Mouse (Mus musculus) liver, embryonic 15.5 days (tissue): ENCODE data around the gene Atg4a-ps. TPM values are rescaled to one million over a fixed set of nuclear protein-coding genes. Genes with fewer than 3 reads are reported as not detected.

ENCODE experiments used
- ATAC-seq: fragments of 200-750 bp; cut with Nextera tagmentation; 2 replicates; pipeline ENCODE4 v1.8.0; 2017; ENCODE audit warnings: moderate number of reproducible peaks, mild to moderate bottlenecking, moderate library complexity; ENCODE audit not compliant: insufficient read depth
- H3K27ac ChIP-seq: fragments of 300-500 bp; sonication (generic); replicated peaks from 2 replicates; pipeline ENCODE4 v1.5.1; 2015; ENCODE audit warnings: mild to moderate bottlenecking, inconsistent platforms
- H3K27me3 ChIP-seq: fragments of 300-500 bp; sonication (generic); 2 replicates; pipeline ENCODE4 v1.6.1; 2015; ENCODE audit warnings: mild to moderate bottlenecking, inconsistent platforms
- H3K36me3 ChIP-seq: fragments of 300-500 bp; sonication (generic); replicated peaks from 2 replicates; pipeline ENCODE4 v1.6.1; 2015; ENCODE audit warnings: moderate library complexity, mild to moderate bottlenecking, inconsistent platforms
- H3K4me1 ChIP-seq: fragments of 300-500 bp; sonication (generic); replicated peaks from 2 replicates; pipeline ENCODE4 v1.6.1; 2015; ENCODE audit warnings: inconsistent platforms
- H3K4me2 ChIP-seq: fragments of 300-500 bp; sonication (generic); 2 replicates; pipeline ENCODE4 v1.6.1; 2015; ENCODE audit warnings: moderate library complexity, mild to moderate bottlenecking, inconsistent platforms
- H3K4me3 ChIP-seq: fragments of 300-500 bp; sonication (generic); replicated peaks from 2 replicates; pipeline ENCODE4 v1.5.1; 2015; ENCODE audit warnings: mild to moderate bottlenecking, inconsistent platforms
- H3K9ac ChIP-seq: fragments of 300-500 bp; sonication (generic); 2 replicates; pipeline ENCODE4 v1.6.1; 2015; ENCODE audit warnings: moderate library complexity, mild to moderate bottlenecking, inconsistent platforms
- H3K9me3 ChIP-seq: fragments of 300-500 bp; sonication (generic); replicated peaks from 2 replicates; pipeline ENCODE4 v1.6.1; 2016; ENCODE audit warnings: inconsistent platforms
- WGBS: fragments of 180-500 bp; shearing (Covaris S2); methylation state at CpG from one replicate; pipeline ENCODE4 v1.1.7; 2015; ENCODE audit warnings: mixed read lengths; ENCODE audit not compliant: insufficient replicate concordance; 5-methylcytosine and 5-hydroxymethylcytosine counted together
- polyA plus RNA-seq: library from polyadenylated mRNA; unstranded; fragments of >200 nt; fragmentation: Nextera tagmentation; extraction: Ambion mirVana; gene quantifications from 2 replicates; pipeline ENCODE4 v1.2.1, GENCODE M21; 2015

The Atg4a-ps gene
- polyA plus RNA-seq, 1 experiment from 2014 or later: 0.15 TPM

DNA sequence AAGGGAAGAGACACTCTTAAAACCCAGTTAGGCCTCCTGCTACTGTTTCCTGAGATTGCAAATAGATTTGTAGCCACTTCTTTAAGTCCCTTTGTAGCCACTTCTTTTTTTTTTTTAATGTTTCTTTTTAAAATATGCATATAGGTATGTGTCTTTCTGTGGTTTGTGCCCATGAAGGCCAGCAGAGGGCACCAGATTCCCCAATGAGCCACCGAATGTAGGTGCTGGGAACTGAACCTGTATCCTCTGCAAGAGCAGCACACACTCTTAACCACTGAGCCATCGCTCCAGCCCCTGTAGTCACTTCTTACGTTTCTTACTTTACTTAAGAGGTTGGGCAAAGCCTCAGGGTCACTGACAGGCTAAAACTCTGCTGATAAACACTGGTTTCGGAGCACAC lies 19.4 kb downstream of the Atg4a-ps start:
- no peak overlapping the region for H3K27ac ChIP-seq
- 78% methylated on average over 4 of the region's 4 CpGs for WGBS
- no peak overlapping the region for H3K9ac ChIP-seq
- H3K4me1 ChIP-seq: no peaks in the 10 kb centered on the region
- no peak overlapping the region for H3K4me3 ChIP-seq
- no peaks in the 10 kb centered on the region for H3K27me3 ChIP-seq
- no peak for ATAC-seq
- no peak overlapping the region for H3K4me2 ChIP-seq
- H3K9me3 ChIP-seq: no peaks in the 10 kb centered on the region
- H3K36me3 ChIP-seq: no peaks in the 10 kb centered on the region

DNA sequence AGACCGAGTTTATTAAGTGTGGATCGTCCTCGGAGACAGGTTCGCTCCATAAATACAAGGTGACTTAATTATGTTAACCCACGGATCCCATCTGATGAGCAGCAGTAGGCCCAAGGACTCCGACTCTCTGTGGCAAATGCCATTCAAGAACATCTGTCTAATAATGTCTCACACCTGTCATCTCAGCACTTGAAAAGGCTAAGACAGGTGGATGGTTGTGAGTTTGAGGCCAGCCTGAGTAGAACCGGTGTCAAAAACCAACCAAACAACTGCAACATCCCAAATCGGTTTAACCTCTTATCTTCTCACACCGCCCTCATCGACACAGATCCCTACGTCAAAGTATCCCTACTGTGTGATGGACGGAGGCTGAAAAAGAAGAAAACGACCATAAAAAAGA lies 20.7 kb downstream of the Atg4a-ps start:
- H3K4me3 ChIP-seq: no peak overlapping the region
- WGBS: 69% methylated on average over 13 of the region's 13 CpGs
- H3K4me2 ChIP-seq: no peak overlapping the region
- no peaks in the 10 kb centered on the region for H3K27me3 ChIP-seq
- no peak overlapping the region for H3K9ac ChIP-seq
- ATAC-seq: no peak
- no peaks in the 10 kb centered on the region for H3K4me1 ChIP-seq
- no peaks in the 10 kb centered on the region for H3K36me3 ChIP-seq
- no peak overlapping the region for H3K27ac ChIP-seq
- no peaks in the 10 kb centered on the region for H3K9me3 ChIP-seq

DNA sequence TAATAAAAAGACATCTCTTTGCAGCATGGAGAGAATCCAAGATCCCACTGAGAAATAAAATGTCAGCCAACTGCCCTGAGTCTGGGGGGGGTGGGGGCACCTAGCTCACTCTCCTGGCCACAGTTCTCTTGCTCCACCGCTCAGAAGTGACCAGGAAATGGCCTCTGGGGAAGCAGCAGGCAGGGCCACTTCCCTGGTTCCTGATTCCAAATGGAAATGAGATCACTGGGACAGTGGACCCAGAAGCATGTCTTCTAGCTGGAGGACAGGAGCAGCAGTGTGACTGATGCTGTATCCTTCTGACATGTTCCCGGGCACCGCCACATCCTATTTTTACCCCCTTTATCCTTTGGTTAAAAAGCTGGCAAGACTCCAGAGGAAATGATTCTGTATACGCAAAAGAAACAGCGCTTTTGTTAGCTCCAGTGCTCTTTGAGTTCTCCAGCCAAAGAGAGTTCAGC lies 21.2 kb downstream of the Atg4a-ps start:
- H3K36me3 ChIP-seq: no peaks in the 10 kb centered on the region
- no peak overlapping the region for H3K4me2 ChIP-seq
- H3K9me3 ChIP-seq: no peaks in the 10 kb centered on the region
- no peak overlapping the region for H3K9ac ChIP-seq
- H3K4me1 ChIP-seq: no peaks in the 10 kb centered on the region
- no peak for ATAC-seq
- no peak overlapping the region for H3K4me3 ChIP-seq
- no peak overlapping the region for H3K27ac ChIP-seq
- H3K27me3 ChIP-seq: no peaks in the 10 kb centered on the region
- 53% methylated on average over 5 of the region's 5 CpGs for WGBS

DNA sequence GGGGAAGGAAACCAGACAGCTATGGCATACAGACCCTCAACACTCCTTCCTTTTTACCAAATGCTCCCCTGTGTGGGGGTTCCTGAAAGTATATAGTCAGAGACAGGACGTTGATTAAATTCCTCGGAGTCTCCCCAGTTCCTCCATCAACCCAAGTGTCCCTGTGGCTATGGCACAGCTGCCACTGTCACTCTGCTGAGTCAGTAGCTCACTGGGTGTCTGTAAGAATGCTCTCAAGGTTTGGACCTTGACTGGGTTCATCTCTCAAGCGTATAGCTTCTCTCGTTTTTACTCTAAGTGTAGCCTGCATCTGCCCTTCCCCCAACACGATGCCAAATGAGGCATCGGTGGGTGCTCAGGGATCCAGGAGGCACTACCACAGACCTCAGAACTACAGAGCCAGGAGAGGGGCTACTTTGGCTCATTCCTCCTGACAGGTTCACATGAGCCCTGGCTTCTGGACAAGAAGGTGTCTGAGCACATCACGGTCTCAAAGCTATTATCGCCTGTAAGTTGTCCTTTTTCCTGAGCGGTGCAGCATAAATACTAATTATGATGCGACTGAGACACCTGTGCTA lies 21.9 kb downstream of the Atg4a-ps start:
- Histone ChIP-seq H3K36me3 (no peaks in the 10 kb centered on the region), H3K4me1 (no peaks in the 10 kb centered on the region), H3K4me3 (no peak overlapping the region), H3K27ac (no peak overlapping the region), H3K27me3 (no peaks in the 10 kb centered on the region), H3K4me2 (no peak overlapping the region), H3K9me3 (no peaks in the 10 kb centered on the region), H3K9ac (no peak overlapping the region)
- no peak for ATAC-seq
- 63% methylated on average over 10 of the region's 10 CpGs for whole genome bisulfite sequencing

DNA sequence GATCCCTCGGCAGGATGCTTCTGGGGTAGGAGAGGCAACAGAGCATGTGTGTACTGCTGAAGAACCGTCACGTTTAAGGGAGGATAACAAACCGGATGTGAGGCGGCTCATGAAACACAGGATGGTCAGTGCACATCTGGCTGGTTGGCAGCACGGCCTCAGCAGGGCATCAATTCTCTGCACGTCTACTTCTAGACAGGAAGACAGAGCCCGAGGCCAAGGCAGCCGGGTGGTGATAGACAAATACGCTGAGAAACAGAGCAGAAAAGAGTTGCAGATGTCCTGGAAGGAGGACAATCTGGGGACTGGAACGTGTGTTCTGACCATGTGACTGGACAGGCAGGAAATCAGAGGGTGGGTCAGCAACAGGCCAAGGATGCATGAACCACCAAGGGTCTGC lies 25.8 kb downstream of the Atg4a-ps start:
- WGBS: 52% methylated on average over 11 of the region's 11 CpGs
- ATAC-seq: no peak
- Histone ChIP-seq H3K36me3 (no peaks in the 10 kb centered on the region), H3K4me2 (no peak overlapping the region), H3K4me1 (no peaks in the 10 kb centered on the region), H3K4me3 (no peak overlapping the region), H3K9ac (no peak overlapping the region), H3K27me3 (no peaks in the 10 kb centered on the region), H3K9me3 (no peaks in the 10 kb centered on the region), H3K27ac (no peak overlapping the region)

DNA sequence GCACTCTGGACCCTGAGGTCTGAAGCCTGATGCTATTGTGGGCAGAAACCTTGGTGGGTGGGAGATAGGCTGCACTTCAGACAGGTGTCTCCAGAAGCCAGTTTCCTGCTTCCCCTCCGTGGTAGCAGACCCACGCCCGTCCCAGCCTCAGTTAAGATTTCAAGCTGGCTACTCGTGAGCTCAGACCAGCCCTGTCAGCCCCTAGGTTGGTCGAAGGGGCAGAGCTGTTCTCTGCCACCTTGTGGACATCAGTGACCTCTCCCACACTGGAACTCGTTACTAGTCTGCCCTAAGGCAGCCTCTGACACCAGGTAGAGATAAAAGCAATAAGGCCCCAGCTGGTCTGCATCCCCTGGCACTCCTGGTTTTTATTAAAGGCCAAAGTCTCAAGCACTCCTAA lies 28.9 kb downstream of the Atg4a-ps start:
- Histone ChIP-seq H3K27ac (no peak overlapping the region), H3K4me1 (no peaks in the 10 kb centered on the region), H3K4me3 (no peak overlapping the region), H3K9ac (no peak overlapping the region), H3K9me3 (no peaks in the 10 kb centered on the region), H3K27me3 (no peaks in the 10 kb centered on the region), H3K36me3 (no peaks in the 10 kb centered on the region), H3K4me2 (no peak overlapping the region)
- WGBS: 17% methylated on average over 6 of the region's 6 CpGs
- ATAC-seq: no peak

DNA sequence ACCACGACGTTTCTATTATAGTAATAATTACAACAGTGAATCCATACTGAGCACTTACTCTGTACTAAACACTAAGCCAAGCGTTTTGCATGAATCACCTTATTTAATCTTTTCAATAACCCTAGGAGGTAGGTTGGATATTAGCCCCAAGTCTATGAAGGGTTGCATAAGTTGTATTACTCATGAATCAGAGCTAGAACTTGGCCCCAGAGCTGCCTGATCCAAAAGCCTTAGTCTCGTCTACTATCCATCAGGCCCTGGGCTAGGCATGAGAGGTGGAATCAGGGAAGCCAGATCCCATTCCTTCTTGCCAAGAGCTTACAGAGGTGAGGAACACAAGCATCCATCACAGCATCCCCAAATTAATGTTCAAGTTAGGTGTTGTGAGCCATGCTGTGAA lies 30.2 kb downstream of the Atg4a-ps start:
- no peak overlapping the region for H3K9ac ChIP-seq
- H3K4me3 ChIP-seq: no peak overlapping the region
- H3K9me3 ChIP-seq: no peaks in the 10 kb centered on the region
- WGBS: 57% methylated on average over 4 of the region's 4 CpGs
- no peak for ATAC-seq
- no peaks in the 10 kb centered on the region for H3K27me3 ChIP-seq
- no peaks in the 10 kb centered on the region for H3K36me3 ChIP-seq
- no peak overlapping the region for H3K27ac ChIP-seq
- no peaks in the 10 kb centered on the region for H3K4me1 ChIP-seq
- H3K4me2 ChIP-seq: no peak overlapping the region

DNA sequence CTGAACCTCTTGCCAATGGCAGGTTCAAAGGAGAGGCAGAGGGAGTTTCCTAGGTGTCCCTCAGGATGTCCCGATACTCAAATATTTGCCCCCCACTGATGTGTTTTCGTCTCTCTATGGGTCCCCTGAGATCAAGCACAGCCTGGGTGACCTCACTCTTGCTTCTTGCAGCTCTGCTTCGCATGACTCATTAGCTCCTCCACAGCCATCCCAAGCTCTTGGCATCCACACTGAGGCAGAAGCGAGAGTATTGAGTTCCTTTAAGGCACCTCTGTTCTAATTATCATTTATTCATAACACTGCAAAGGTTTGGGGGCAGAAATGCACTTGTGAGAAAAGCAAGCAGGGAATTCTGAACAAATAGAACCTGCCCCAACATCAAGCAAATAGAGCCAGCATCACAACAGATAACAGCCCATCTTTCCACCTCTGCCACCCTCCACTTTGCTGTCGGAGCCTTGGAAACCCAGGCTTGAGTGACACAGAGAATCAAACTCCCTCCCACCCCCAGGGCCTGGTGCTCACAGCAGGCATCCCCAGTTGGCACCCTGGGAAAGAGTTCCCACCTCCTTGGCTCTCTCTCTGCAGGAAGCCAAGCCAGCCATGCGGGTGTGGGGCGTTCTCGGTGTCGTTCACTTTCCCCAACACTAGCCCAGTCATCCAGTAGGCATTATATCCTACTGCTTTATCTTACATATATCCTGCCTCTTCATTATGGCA lies 33.1 kb downstream of the Atg4a-ps start:
- no peaks in the 10 kb centered on the region for H3K4me1 ChIP-seq
- H3K27me3 ChIP-seq: no peaks in the 10 kb centered on the region
- H3K9ac ChIP-seq: no peak overlapping the region
- H3K4me2 ChIP-seq: no peak overlapping the region
- no peak for ATAC-seq
- H3K4me3 ChIP-seq: no peak overlapping the region
- H3K9me3 ChIP-seq: no peaks in the 10 kb centered on the region
- H3K36me3 ChIP-seq: no peaks in the 10 kb centered on the region
- WGBS: 49% methylated on average over 9 of the region's 9 CpGs
- no peak overlapping the region for H3K27ac ChIP-seq

DNA sequence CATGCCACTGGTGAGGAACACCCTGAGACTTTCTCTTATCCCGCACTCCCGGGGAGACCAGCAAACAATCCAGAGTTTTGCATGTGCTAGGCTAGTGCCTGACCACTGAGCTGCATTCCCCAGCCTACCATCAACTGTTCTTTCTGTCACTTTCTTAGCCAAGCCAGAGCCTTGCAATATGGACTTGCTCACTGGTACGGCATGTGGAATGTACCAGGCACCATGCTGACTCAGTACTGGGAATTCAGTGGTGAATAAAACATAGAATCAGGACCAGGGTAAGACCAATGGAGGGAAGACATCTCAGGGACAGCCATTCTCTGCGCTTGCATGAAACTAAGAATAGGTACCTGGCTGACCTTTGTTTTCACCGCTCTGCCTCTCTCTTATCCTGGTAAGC lies 35.6 kb downstream of the Atg4a-ps start:
- Histone ChIP-seq H3K27me3 (no peaks in the 10 kb centered on the region), H3K9ac (no peak overlapping the region), H3K4me1 (no peaks in the 10 kb centered on the region), H3K4me2 (no peak overlapping the region), H3K27ac (no peak overlapping the region), H3K36me3 (no peaks in the 10 kb centered on the region), H3K9me3 (no peaks in the 10 kb centered on the region), H3K4me3 (no peak overlapping the region)
- ATAC-seq: no peak
- 66% methylated on average over 5 of the region's 5 CpGs for WGBS

DNA sequence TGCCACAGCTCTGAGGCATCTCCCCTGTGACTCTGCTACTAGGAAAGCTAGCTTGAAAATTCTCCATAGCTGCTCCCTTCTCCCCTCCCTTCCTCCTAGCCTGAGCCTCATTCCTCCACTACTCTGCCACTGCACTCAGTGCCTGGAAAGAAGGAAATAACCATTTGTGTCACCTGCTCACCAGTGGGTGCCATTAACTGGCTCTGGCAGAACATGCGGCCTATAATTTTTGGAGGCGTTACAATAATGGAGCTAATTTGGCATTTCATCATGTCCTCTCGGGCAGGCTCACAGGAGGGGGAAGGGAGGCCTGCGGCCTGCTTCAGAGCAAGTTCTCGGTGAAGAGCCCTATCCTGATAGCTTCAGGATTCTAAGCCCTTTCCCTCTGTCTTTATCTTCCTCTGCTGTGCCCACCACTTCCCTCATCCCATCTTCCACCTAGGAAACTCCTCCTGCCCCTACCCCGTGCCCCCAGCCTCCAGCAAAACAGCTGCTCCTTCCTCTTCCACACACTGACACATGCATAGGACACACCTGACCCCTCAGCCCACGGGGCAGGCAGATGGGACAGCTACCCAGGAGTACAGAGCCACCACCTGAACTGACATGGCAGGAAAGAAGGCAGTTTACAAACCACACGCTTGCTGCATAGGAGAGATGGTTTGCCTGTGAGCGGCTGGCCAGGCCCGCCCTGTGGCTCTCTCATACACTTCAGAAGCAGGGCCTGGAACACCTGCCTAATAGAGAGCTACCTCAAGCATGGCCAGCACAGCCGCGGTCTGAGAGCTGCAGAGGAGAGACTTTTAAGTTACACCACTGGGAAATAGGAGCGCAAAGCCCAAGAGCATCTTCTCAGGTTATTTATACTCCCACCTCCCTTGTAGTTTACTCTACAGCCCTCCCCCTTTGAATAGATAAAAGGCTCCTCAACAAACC lies 38.9 kb downstream of the Atg4a-ps start:
- Histone ChIP-seq H3K4me3 (no peak overlapping the region), H3K4me2 (no peak overlapping the region), H3K36me3 (no peaks in the 10 kb centered on the region), H3K27ac (no peak overlapping the region), H3K9ac (no peak overlapping the region), H3K27me3 (no peaks in the 10 kb centered on the region), H3K4me1 (no peaks in the 10 kb centered on the region), H3K9me3 (no peaks in the 10 kb centered on the region)
- no peak for ATAC-seq
- 66% methylated on average over 13 of the region's 13 CpGs for WGBS

DNA sequence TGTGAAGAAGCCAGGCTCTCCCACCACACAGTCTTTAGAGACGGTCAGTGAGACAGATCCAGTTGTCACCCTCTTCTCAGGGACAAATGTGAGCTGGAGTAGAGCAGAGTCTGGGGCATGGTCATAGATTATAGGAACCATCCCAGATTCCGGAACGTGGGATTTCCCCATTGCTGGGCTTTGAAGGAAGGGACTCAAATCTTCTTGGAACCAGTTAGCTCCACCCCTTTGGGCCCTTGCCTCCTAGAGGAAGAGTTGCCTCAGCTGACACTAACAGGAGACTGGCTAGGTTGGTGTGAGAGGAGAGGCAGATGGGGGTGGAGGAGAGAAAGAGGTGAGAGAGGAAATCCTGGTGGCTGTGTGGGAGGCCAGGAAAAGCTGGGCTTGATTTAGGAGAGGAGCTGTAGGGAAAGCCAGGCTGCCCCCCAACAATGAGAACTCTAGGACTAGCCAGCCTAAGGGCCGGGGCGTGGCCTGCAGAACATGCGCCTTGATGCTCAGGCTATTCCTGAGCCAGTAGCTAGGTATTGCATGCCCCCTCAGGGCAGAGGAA lies 39.7 kb downstream of the Atg4a-ps start:
- Histone ChIP-seq H3K9ac (no peak overlapping the region), H3K4me2 (no peak overlapping the region), H3K4me3 (no peak overlapping the region), H3K27me3 (no peaks in the 10 kb centered on the region), H3K4me1 (no peaks in the 10 kb centered on the region), H3K36me3 (no peaks in the 10 kb centered on the region), H3K27ac (no peak overlapping the region), H3K9me3 (no peaks in the 10 kb centered on the region)
- WGBS: 68% methylated on average over 6 of the region's 6 CpGs
- ATAC-seq: no peak
